Mouse (Mus musculus) heart, embryonic 14.5 days (tissue): ENCODE results near the gene Fam126a. TPM values are rescaled to one million over a fixed set of nuclear protein-coding genes. Genes with fewer than 3 reads are reported as not detected.
A peak's percentile ranks its signal among the peaks of the same experiment; 100 is the strongest.

Source experiments
- ATAC-seq: fragments of 200-750 bp; cut with Nextera tagmentation; 2 replicates; pipeline ENCODE4 v1.8.0; 2017; ENCODE audit warnings: low read depth, moderate TSS enrichment; ENCODE audit not compliant: insufficient number of reproducible peaks, insufficient read depth, low FRiP score
- H3K27ac ChIP-seq, 2 experiments: fragments of 200-500 bp in 1 of 2; fragments of 300-500 bp in 1 of 2; sonication (generic) in 1 of 2; replicated peaks in 1 of 2; 2 replicates each; pipeline ENCODE4 v1.5.1; 2012 to 2014; ENCODE audit warnings: low read depth in 2 of 2, low read length in 2 of 2, control low read depth in 1 of 2, mild to moderate bottlenecking in 1 of 2, mixed read lengths in 1 of 2; ENCODE audit not compliant: control insufficient read depth in 1 of 2, insufficient read depth in 1 of 2
- H3K27me3 ChIP-seq: fragments of 300-500 bp; sonication (generic); 2 replicates; pipeline ENCODE4 v1.6.1; 2014; ENCODE audit warnings: mild to moderate bottlenecking, low read length, control low read depth; ENCODE audit not compliant: control insufficient read depth, insufficient read depth
- H3K36me3 ChIP-seq: fragments of 300-500 bp; sonication (generic); 2 replicates; pipeline ENCODE4 v1.6.1; 2014; ENCODE audit warnings: mild to moderate bottlenecking, control low read depth, low read length, mixed read lengths; ENCODE audit not compliant: control insufficient read depth, insufficient read depth
- H3K4me1 ChIP-seq, 2 experiments: fragments of 200-500 bp in 1 of 2; fragments of 300-500 bp in 1 of 2; sonication (generic) in 1 of 2; 2 replicates each; pipeline ENCODE4 v1.6.1; 2012 to 2014; ENCODE audit warnings: low read length in 2 of 2, control low read depth in 1 of 2, mixed read lengths in 1 of 2; ENCODE audit not compliant: control insufficient read depth in 2 of 2, insufficient read depth in 2 of 2
- H3K4me2 ChIP-seq: fragments of 300-500 bp; sonication (generic); 2 replicates; pipeline ENCODE4 v1.6.1; 2014; ENCODE audit warnings: mild to moderate bottlenecking, low read length
- H3K4me3 ChIP-seq, 2 experiments: fragments of 200-500 bp in 1 of 2; fragments of 300-500 bp in 1 of 2; sonication (generic) in 1 of 2; 2 replicates each; pipeline ENCODE4 v1.5.1; 2012 to 2014; ENCODE audit warnings: low read length in 2 of 2, mild to moderate bottlenecking in 2 of 2, control low read depth in 1 of 2, low read depth in 1 of 2, moderate library complexity in 1 of 2; ENCODE audit not compliant: control insufficient read depth in 1 of 2, insufficient read depth in 1 of 2
- H3K9ac ChIP-seq: fragments of 300-500 bp; sonication (generic); 2 replicates; pipeline ENCODE4 v1.6.1; 2014; ENCODE audit warnings: mild to moderate bottlenecking, low read length
- H3K9me3 ChIP-seq: fragments of 300-500 bp; sonication (generic); 2 replicates; pipeline ENCODE4 v1.6.1; 2016; ENCODE audit warnings: low read length, control low read depth; ENCODE audit not compliant: control insufficient read depth
- WGBS: fragments of 180-500 bp; shearing (Covaris S2); extraction: QIAGEN DNeasy Blood & Tissue Kit; methylation state at CpG from one replicate; pipeline ENCODE4 v1.1.7; 2014; 5-methylcytosine and 5-hydroxymethylcytosine counted together
- polyA plus RNA-seq: library from polyadenylated mRNA; unstranded; fragments of >200 nt; fragmentation: Nextera tagmentation; extraction: Ambion mirVana; gene quantifications from 2 replicates; pipeline ENCODE4 v1.2.1, GENCODE M21; 2014

The Fam126a gene
- polyA plus RNA-seq, 1 experiment from 2014 or later = 45.4 TPM

- ATAC-seq = no peak
- Histone ChIP-seq H3K9me3 (no peaks in the 10 kb centered on the region), H3K9ac (no peak overlapping the region), H3K4me1 (peaks cover 9 to 17% of the 10 kb centered on the region in 2 experiments), H3K4me3 (no peak overlapping the region), H3K27me3 (no peaks in the 10 kb centered on the region), H3K36me3 (no peaks in the 10 kb centered on the region), H3K4me2 (no peak overlapping the region), H3K27ac (peak overlapping the region; percentile 75 to 82)
- WGBS = 25% methylated on average over 1 of the region's 1 CpGs
Observed at GRCm38 (mm10) chr5:24047821-24048220, 17.3 kb upstream of the Fam126a start.

GRCm38 (mm10) chr5:24047001-24047400 lies 16.5 kb upstream of the Fam126a start:
- ATAC-seq = no peak
- Histone ChIP-seq H3K9ac (no peak overlapping the region), H3K4me3 (no peak overlapping the region), H3K27ac (no peak overlapping the region; a peak in 1 of 4 replicates), H3K27me3 (no peaks in the 10 kb centered on the region), H3K9me3 (no peaks in the 10 kb centered on the region), H3K4me2 (no peak overlapping the region), H3K36me3 (no peaks in the 10 kb centered on the region), H3K4me1 (peaks cover 6 to 12% of the 10 kb centered on the region in 2 experiments)
- 81% methylated on average over 7 of the region's 7 CpGs for WGBS

- H3K36me3 ChIP-seq = no peaks in the 10 kb centered on the region
- no peak overlapping the region for H3K27ac ChIP-seq
- H3K4me3 ChIP-seq = no peak overlapping the region
- 64% methylated on average over 4 of the region's 4 CpGs for WGBS
- no peaks in the 10 kb centered on the region for H3K9me3 ChIP-seq
- no peak for ATAC-seq
- H3K9ac ChIP-seq = no peak overlapping the region
- H3K27me3 ChIP-seq = no peaks in the 10 kb centered on the region
- H3K4me1 ChIP-seq = peaks cover 2 to 9% of the 10 kb centered on the region in 2 experiments; a peak in 2 of 4 replicates
- H3K4me2 ChIP-seq = no peak overlapping the region
Observed at GRCm38 (mm10) chr5:24045998-24046631, 15.6 kb upstream of the Fam126a start.

- WGBS = 46% methylated on average over 1 of the region's 1 CpGs
- Histone ChIP-seq H3K4me3 (no peak overlapping the region), H3K9ac (no peak overlapping the region), H3K9me3 (no peaks in the 10 kb centered on the region), H3K4me1 (peaks cover 2 to 9% of the 10 kb centered on the region in 2 experiments; a peak in 2 of 4 replicates), H3K4me2 (no peak overlapping the region), H3K36me3 (no peaks in the 10 kb centered on the region), H3K27me3 (no peaks in the 10 kb centered on the region), H3K27ac (no peak overlapping the region)
- ATAC-seq = no peak
Observed at GRCm38 (mm10) chr5:24044387-24044786, 13.9 kb upstream of the Fam126a start.

GRCm38 (mm10) chr5:24043367-24043766 lies 12.9 kb upstream of the Fam126a start:
- Histone ChIP-seq H3K9ac (no peak overlapping the region), H3K4me2 (no peak overlapping the region), H3K36me3 (no peaks in the 10 kb centered on the region), H3K9me3 (no peaks in the 10 kb centered on the region), H3K4me1 (peaks cover 2 to 9% of the 10 kb centered on the region in 2 experiments; a peak in 2 of 4 replicates), H3K27ac (no peak overlapping the region), H3K27me3 (no peaks in the 10 kb centered on the region), H3K4me3 (no peak overlapping the region)
- ATAC-seq = no peak
- 73% methylated on average over 2 of the region's 2 CpGs for WGBS

GRCm38 (mm10) chr5:24041341-24041852 lies 10.9 kb upstream of the Fam126a start:
- no peaks in the 10 kb centered on the region for H3K36me3 ChIP-seq
- no peaks in the 10 kb centered on the region for H3K9me3 ChIP-seq
- H3K27me3 ChIP-seq = no peaks in the 10 kb centered on the region
- H3K4me3 ChIP-seq = no peak overlapping the region
- ATAC-seq = no peak
- no peak overlapping the region for H3K4me2 ChIP-seq
- 75% methylated on average over 4 of the region's 4 CpGs for WGBS
- H3K27ac ChIP-seq = no peak overlapping the region
- H3K9ac ChIP-seq = no peak overlapping the region
- H3K4me1 ChIP-seq = no peaks in the 10 kb centered on the region; a peak in 1 of 4 replicates

GRCm38 (mm10) chr5:24040601-24041000 lies 10.1 kb upstream of the Fam126a start:
- no peaks in the 10 kb centered on the region for H3K9me3 ChIP-seq
- no peaks in the 10 kb centered on the region for H3K4me1 ChIP-seq
- H3K27ac ChIP-seq = no peak overlapping the region
- ATAC-seq = no peak
- H3K4me3 ChIP-seq = no peak overlapping the region
- no peaks in the 10 kb centered on the region for H3K36me3 ChIP-seq
- no peaks in the 10 kb centered on the region for H3K27me3 ChIP-seq
- H3K4me2 ChIP-seq = no peak overlapping the region
- no peak overlapping the region for H3K9ac ChIP-seq

GRCm38 (mm10) chr5:24039423-24039822 lies 8.9 kb upstream of the Fam126a start:
- Histone ChIP-seq H3K9me3 (no peaks in the 10 kb centered on the region), H3K4me2 (no peak overlapping the region), H3K4me1 (0 out of 4 replicates have a peak, but pooled peaks cover 0 to 3% of the 10 kb centered on the region in 2 experiments), H3K4me3 (no peak overlapping the region), H3K9ac (no peak overlapping the region), H3K27ac (no peak overlapping the region), H3K27me3 (no peaks in the 10 kb centered on the region), H3K36me3 (no peaks in the 10 kb centered on the region)
- no peak for ATAC-seq
- 82% methylated on average over 5 of the region's 5 CpGs for WGBS
